Mouse (Mus musculus): ENCODE measurements around the gene Cabp4. TPM values are rescaled to one million over a fixed set of nuclear protein-coding genes. Genes with fewer than 3 reads are reported as not detected.

Cabp4 gene
- polyA plus RNA-seq (2012; rRNA removed) = 0.26 and 0.53 TPM in 2 replicates

DNA sequence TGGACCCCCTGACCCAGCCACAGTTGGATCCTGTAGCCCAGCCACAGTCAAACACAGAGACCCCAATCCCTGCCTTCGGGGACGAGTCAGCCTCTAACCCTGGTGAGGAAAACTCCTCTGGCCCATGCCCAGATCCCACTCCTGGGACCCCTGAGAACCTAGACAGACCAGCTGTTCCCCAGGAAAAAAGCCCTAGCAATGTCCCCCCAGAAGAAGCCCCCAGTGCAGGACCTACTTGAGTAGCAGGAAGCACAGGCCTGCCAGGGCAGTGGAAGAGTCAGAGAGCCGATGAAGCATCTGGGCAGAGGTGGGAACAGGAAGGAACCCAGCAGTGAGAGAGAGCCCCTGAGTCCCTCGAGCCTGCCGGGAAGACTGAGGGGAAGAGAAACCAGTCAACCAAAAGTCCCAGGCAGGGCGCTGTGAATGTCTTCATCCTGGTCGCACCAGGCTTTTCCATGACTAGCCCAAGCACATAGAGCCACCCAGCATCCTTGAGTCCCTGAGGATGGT is at the start of gene Cabp4:
Gene Cabp4 (minus strand): TSS at position 275 of the 510 bp plus-strand sequence.
- no peak for TF ChIP-seq CTCF (IDR thresholded peaks at IDR 0.05; ENCODE audit: borderline replicate concordance, control insufficient read depth, extremely low read depth, insufficient read depth, low read length, poor library complexity)
- no peak for TF ChIP-seq POLR2A (IDR thresholded peaks at IDR 0.05; ENCODE audit: control insufficient read depth, extremely low read depth, insufficient read depth, low read length, poor library complexity)
- Histone ChIP-seq H3K4me1 (replicated peaks; ENCODE audit: control insufficient read depth, insufficient read depth, low read length) (peaks cover 39% of the 10 kb centered on the region), H3K4me3 (ENCODE audit: control insufficient read depth, insufficient read depth, low read length) (no peak within 1 kb of the TSS), H3K27me3 (ENCODE audit: control insufficient read depth, insufficient read depth, low read length) (no peaks in the 10 kb centered on the region), H3K36me3 (ENCODE audit: control insufficient read depth, insufficient read depth, low read length) (no peaks in the 10 kb centered on the region), H3K27ac (ENCODE audit: control insufficient read depth, insufficient read depth, low read length) (peak within 1 kb of the TSS; percentile 79)
- WGBS = 65% methylated on average over 7 of the region's 7 CpGs
- no peak for DNase-seq

DNA sequence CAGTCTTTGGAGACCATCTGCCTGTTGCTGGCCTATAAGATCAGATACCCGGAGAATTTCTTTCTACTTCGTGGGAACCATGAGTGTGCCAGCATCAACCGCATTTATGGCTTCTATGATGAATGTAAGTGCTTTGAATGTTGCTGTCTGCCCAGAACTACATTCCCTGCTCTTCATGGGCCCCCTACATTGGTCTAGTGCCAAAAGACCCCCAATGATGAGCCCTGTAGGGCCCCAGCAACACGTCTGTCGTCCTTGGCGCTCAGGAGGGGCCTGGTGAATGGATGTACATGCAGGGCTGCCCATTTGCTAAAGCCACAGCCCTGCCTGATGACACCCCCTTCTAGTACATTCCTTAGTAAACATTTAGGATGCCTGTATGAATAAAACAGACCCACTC is 49.3 kb upstream of the Cabp4 start:
- 48% methylated on average over 6 of the region's 6 CpGs for WGBS
- no peak for DNase-seq
- H3K4me1 ChIP-seq (replicated peaks; ENCODE audit: control insufficient read depth, insufficient read depth, low read length) = peaks cover 49% of the 10 kb centered on the region
- TF ChIP-seq CTCF (IDR thresholded peaks at IDR 0.05; ENCODE audit: borderline replicate concordance, control insufficient read depth, extremely low read depth, insufficient read depth, low read length, poor library complexity) (no peak), POLR2A (IDR thresholded peaks at IDR 0.05; ENCODE audit: control insufficient read depth, extremely low read depth, insufficient read depth, low read length, poor library complexity) (no peak)
- H3K4me3 ChIP-seq (ENCODE audit: control insufficient read depth, insufficient read depth, low read length) = peak overlapping the region; percentile 85; the same call in 1 of the 2 replicates
- no peak overlapping the region for H3K27ac ChIP-seq (ENCODE audit: control insufficient read depth, insufficient read depth, low read length)
- no peaks in the 10 kb centered on the region for H3K27me3 ChIP-seq (ENCODE audit: control insufficient read depth, insufficient read depth, low read length)
- H3K36me3 ChIP-seq (ENCODE audit: control insufficient read depth, insufficient read depth, low read length) = peaks cover 34% of the 10 kb centered on the region

DNA sequence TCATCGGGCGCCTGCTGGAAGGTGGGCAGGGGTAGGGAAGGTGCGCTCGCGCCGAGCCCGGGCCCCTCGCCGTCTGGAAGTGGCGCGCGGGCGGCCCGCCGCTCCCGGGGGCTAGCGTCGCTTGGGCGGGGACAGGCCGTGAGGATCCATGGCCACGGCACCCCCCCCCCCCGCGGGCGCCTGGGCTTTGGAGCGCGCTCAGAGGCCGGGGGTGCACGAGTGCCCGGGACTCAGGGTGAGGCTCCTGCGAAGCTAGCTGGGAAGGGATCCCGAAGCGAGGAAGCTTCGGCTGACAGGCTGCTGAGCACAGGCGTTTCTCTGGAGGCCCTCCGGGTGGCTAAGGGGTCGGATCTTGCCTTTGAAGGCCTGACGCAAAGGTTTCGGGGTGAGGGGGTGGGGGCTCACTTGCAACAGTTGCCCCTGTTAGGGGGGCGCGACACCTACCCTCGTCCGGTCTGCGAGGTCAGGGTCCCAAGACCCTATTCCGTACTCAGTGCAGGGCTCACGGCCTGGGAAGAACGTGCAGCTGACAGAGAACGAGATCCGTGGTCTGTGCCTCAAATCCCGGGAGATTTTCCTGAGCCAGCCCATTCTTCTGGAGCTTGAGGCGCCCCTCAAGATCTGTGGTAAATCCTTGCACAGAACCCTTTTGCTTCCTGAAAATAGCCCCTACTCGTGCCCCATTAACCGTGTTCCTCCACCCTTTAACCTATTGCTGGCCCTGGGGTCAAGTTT is 48.6 kb upstream of the Cabp4 start:
- under 1% methylated on average over 52 of the region's 52 CpGs for WGBS
- Histone ChIP-seq H3K36me3 (ENCODE audit: control insufficient read depth, insufficient read depth, low read length) (peaks cover 40% of the 10 kb centered on the region), H3K27me3 (ENCODE audit: control insufficient read depth, insufficient read depth, low read length) (no peaks in the 10 kb centered on the region), H3K27ac (ENCODE audit: control insufficient read depth, insufficient read depth, low read length) (peak overlapping the region; percentile 30), H3K4me3 (ENCODE audit: control insufficient read depth, insufficient read depth, low read length) (peak overlapping the region; percentile 85), H3K4me1 (replicated peaks; ENCODE audit: control insufficient read depth, insufficient read depth, low read length) (peaks cover 56% of the 10 kb centered on the region)
- TF ChIP-seq CTCF (IDR thresholded peaks at IDR 0.05; ENCODE audit: borderline replicate concordance, control insufficient read depth, extremely low read depth, insufficient read depth, low read length, poor library complexity) = no peak
- no peak for TF ChIP-seq POLR2A (IDR thresholded peaks at IDR 0.05; ENCODE audit: control insufficient read depth, extremely low read depth, insufficient read depth, low read length, poor library complexity)
- no peak for DNase-seq

DNA sequence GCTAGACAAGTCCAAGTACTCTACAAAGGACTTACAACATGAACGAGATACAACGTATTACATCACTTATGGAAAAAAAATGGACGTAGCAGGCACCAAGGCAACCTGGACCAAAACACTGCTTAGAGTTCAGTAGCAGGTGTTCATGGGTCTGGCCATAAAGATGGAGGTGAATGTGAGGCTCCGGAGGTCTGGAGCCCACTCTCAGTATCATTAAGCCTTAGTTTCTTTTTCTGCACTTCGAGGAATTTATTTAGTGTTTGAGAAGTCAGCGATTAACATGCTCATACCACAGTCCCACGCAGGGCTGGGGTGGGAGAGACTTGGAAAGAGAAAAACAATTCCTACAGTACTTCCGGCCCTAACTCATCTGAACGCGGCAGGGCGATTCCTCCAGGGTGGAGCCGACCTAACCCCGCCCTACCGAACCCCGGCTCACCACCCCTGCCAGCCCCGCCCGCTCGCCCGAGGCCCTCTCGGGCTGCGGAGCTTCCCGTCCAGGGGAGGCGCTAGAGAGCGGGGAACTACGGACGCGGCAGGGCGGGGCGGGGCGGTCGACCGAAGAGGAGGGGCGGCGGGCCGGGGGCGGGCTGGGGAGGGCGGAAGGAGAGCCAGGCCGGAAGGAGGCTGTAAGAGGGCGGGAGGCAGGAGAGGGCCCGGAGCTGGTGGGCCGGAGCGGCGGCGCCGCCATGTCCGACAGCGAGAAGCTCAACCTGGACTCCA is 47.9 kb upstream of the Cabp4 start, which contains the start of gene Ppp1ca:
Gene Ppp1ca (plus strand): TSS at position 538 of the 723 bp plus-strand sequence.
- Histone ChIP-seq H3K27ac (ENCODE audit: control insufficient read depth, insufficient read depth, low read length) (peak within 1 kb of the TSS; percentile 91), H3K36me3 (ENCODE audit: control insufficient read depth, insufficient read depth, low read length) (peaks cover 44% of the 10 kb centered on the region), H3K27me3 (ENCODE audit: control insufficient read depth, insufficient read depth, low read length) (no peaks in the 10 kb centered on the region), H3K4me1 (replicated peaks; ENCODE audit: control insufficient read depth, insufficient read depth, low read length) (peaks cover 58% of the 10 kb centered on the region), H3K4me3 (ENCODE audit: control insufficient read depth, insufficient read depth, low read length) (peak within 1 kb of the TSS; percentile 96)
- TF ChIP-seq POLR2A (IDR thresholded peaks at IDR 0.05; ENCODE audit: control insufficient read depth, extremely low read depth, insufficient read depth, low read length, poor library complexity) = peak; percentile 89
- peak; percentile 77; the same call in 1 of the 2 replicates for TF ChIP-seq CTCF (IDR thresholded peaks at IDR 0.05; ENCODE audit: borderline replicate concordance, control insufficient read depth, extremely low read depth, insufficient read depth, low read length, poor library complexity)
- WGBS = 2% methylated on average over 45 of the region's 47 CpGs
- peak; percentile 98 for DNase-seq

DNA sequence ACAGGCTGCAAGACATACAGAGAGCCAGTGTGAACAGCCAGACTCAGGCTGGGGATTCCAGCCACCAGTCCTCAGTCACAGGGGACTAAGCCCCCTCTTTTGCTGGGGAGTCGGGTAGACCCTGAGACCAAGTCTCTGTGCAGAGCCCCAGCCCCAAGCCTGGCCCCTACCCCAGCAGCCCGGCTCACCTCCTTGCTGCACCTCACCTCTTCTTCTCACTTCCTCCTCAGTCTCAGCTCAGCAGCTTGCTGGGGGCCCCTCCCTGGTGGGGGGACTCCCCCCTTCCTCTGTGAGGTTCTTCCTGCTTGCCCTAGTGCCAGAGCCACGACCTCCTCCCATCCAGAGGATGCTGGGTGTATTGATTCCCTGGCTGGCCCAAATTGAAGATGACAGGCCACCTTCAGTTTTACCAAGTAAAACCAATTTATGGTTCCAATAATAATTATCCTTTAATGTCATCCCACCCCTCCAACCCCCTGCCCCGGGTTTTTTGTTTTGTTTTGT is 47.0 kb upstream of the Cabp4 start, which contains the start of gene Tbc1d10c:
Gene Tbc1d10c (minus strand): TSS at position 454 of the 504 bp plus-strand sequence.
- Histone ChIP-seq H3K27me3 (ENCODE audit: control insufficient read depth, insufficient read depth, low read length) (no peaks in the 10 kb centered on the region), H3K36me3 (ENCODE audit: control insufficient read depth, insufficient read depth, low read length) (peaks cover 37% of the 10 kb centered on the region), H3K27ac (ENCODE audit: control insufficient read depth, insufficient read depth, low read length) (peak within 1 kb of the TSS; percentile 95), H3K4me1 (replicated peaks; ENCODE audit: control insufficient read depth, insufficient read depth, low read length) (peaks cover 56% of the 10 kb centered on the region), H3K4me3 (ENCODE audit: control insufficient read depth, insufficient read depth, low read length) (peak within 1 kb of the TSS; percentile 96)
- 4% methylated on average over 4 of the region's 4 CpGs for WGBS
- TF ChIP-seq CTCF (IDR thresholded peaks at IDR 0.05; ENCODE audit: borderline replicate concordance, control insufficient read depth, extremely low read depth, insufficient read depth, low read length, poor library complexity) = no peak
- TF ChIP-seq POLR2A (IDR thresholded peaks at IDR 0.05; ENCODE audit: control insufficient read depth, extremely low read depth, insufficient read depth, low read length, poor library complexity) = peak; percentile 87
- DNase-seq = peak; percentile 93

DNA sequence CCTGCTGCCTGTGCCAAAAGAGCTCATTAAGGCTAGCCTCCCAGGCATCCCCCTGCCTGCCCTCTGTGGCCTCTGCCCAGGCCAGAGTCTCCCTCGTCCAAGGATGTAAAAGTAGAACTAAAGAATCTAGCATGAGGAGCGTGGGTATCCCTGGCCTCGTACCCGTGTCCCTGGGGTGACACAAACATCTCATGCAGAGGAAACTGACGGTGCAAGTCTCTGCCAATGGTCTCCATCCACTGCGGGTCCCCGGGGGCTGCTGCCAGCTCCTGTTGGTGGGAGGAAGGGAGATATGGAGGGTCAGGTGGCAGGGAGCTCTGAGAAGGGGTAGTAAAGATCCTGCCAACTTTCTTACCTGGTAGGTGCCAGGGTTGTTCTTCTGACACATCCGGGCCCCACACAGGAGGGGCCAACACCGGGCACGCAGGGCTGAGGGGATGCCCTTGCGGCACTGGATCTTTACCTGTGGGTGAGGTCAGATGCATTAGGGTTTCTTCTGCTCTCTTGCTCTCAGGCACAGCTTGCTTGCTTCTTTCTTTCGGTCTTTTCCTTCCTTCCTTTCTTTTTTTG is 45.3 kb upstream of the Cabp4 start:
- peaks cover 24% of the 10 kb centered on the region for H3K36me3 ChIP-seq (ENCODE audit: control insufficient read depth, insufficient read depth, low read length)
- peak overlapping the region; percentile 96 for H3K4me3 ChIP-seq (ENCODE audit: control insufficient read depth, insufficient read depth, low read length)
- no peak for DNase-seq
- TF ChIP-seq POLR2A (IDR thresholded peaks at IDR 0.05; ENCODE audit: control insufficient read depth, extremely low read depth, insufficient read depth, low read length, poor library complexity) (0 out of 2 replicates have a peak, but pooled peaks have one; percentile 19), CTCF (IDR thresholded peaks at IDR 0.05; ENCODE audit: borderline replicate concordance, control insufficient read depth, extremely low read depth, insufficient read depth, low read length, poor library complexity) (no peak)
- 11% methylated on average over 12 of the region's 12 CpGs for WGBS
- peak overlapping the region; percentile 30 for H3K27ac ChIP-seq (ENCODE audit: control insufficient read depth, insufficient read depth, low read length)
- H3K27me3 ChIP-seq (ENCODE audit: control insufficient read depth, insufficient read depth, low read length) = no peaks in the 10 kb centered on the region
- peaks cover 66% of the 10 kb centered on the region for H3K4me1 ChIP-seq (replicated peaks; ENCODE audit: control insufficient read depth, insufficient read depth, low read length)
